Mouse (Mus musculus) heart, postnatal 36 days (tissue): ENCODE results near the gene Eml3. TPM values are rescaled to one million over a fixed set of nuclear protein-coding genes. Genes with fewer than 3 reads are reported as not detected.

Source experiments
- DNase-seq, 2 experiments: peaks; one replicate each; pipeline ENCODE4 v3.0.0; 2021 to 2022
- intact Hi-C: fragments of 180-260 bp; cut with DNase I; formaldehyde crosslinking; loops from one replicate; pipeline ENCODE4 v1.15.1; 2025
- total RNA-seq, 2 experiments: library from RNA; stranded (reverse); gene quantifications; 2 replicates each; pipeline ENCODE4 v1.2.3; 2021

Gene Eml3
- total RNA-seq, 2 experiments from 2014 or later: 9.5 to 11.0 TPM

- intact Hi-C loops: no loop called here
- DNase-seq: no peak
Observed at GRCm38 (mm10) chr19:8911810-8912209, 17.5 kb upstream of the Eml3 start.

- DNase-seq: no peak
- intact Hi-C loops: no loop called here
Observed at GRCm38 (mm10) chr19:8914212-8914611, 15.1 kb upstream of the Eml3 start.

- intact Hi-C loops: no loop called here
- no peak for DNase-seq
Observed at GRCm38 (mm10) chr19:8919000-8919399, 10.4 kb upstream of the Eml3 start.

GRCm38 (mm10) chr19:8919684-8920072, 9.7 kb upstream of the Eml3 start:
- intact Hi-C loops: loop anchor here (2.0 kb wide), 1 partner anchor 21 kb away; the partner anchor contains the start of gene Ganab
- no peak for DNase-seq

- DNase-seq: peak; percentile 97
- intact Hi-C loops: loop anchor here (2.0 kb wide), 1 partner anchor 21 kb away; the partner anchor contains the start of gene Ganab
Observed at GRCm38 (mm10) chr19:8920073-8920736, 9.1 kb upstream of the Eml3 start, which contains the start of gene B3gat3. TSS of gene B3gat3 (plus strand) at chr19:8920374.

- intact Hi-C loops: loop anchor here (2.0 kb wide), 1 partner anchor 22 kb away; the partner anchor contains the start of gene Ganab
- DNase-seq: no peak
Observed at GRCm38 (mm10) chr19:8920836-8921291, 8.5 kb upstream of the Eml3 start.

GRCm38 (mm10) chr19:8921741-8922140, 7.6 kb upstream of the Eml3 start:
- intact Hi-C loops: loop anchor here (2.0 kb wide), 1 partner anchor 23 kb away; the partner anchor contains the start of gene Ganab
- DNase-seq: no peak

GRCm38 (mm10) chr19:8926766-8927165, 2.6 kb upstream of the Eml3 start:
- no peak for DNase-seq
- intact Hi-C loops: no loop called here

- intact Hi-C loops: loop anchor here (2.0 kb wide), 1 partner anchor 15 kb away; no protein-coding TSS in a partner anchor
- DNase-seq: no peak
Observed at GRCm38 (mm10) chr19:8927891-8928525, 1.3 kb upstream of the Eml3 start.

GRCm38 (mm10) chr19:8928689-8929223, 596 bp upstream of the Eml3 start:
- intact Hi-C loops: loop anchor here (2.0 kb wide), 1 partner anchor 14 kb away; no protein-coding TSS in a partner anchor
- no peak for DNase-seq

- DNase-seq: no peak
- intact Hi-C loops: no loop called here
Observed at GRCm38 (mm10) chr19:8930117-8930516, 765 bp downstream of the Eml3 start.

- no peak for DNase-seq
- intact Hi-C loops: no loop called here
Observed at GRCm38 (mm10) chr19:8930771-8931170, 1.4 kb downstream of the Eml3 start.

GRCm38 (mm10) chr19:8936736-8937135, 7.4 kb downstream of the Eml3 start:
- intact Hi-C loops: no loop called here
- no peak for DNase-seq

GRCm38 (mm10) chr19:8940526-8941133, 11.3 kb downstream of the Eml3 start:
- no peak for DNase-seq
- intact Hi-C loops: loop anchor here (2.0 kb wide), 1 partner anchor 48 kb away; the partner anchor contains the start of gene Ints5

- intact Hi-C loops: loop anchor here (2.0 kb wide), 1 partner anchor 48 kb away; the partner anchor contains the start of gene Ints5
- DNase-seq: no peak
Observed at GRCm38 (mm10) chr19:8941136-8941514, 11.8 kb downstream of the Eml3 start.

- peak; percentile 93 to 95 for DNase-seq
- intact Hi-C loops: loop anchor here (2.0 kb wide), 3 partner anchors 13 to 49 kb away; partner anchors contain the start of genes Eml3, Ints5 and Rom1
Observed at GRCm38 (mm10) chr19:8941515-8942217, 12.3 kb downstream of the Eml3 start, which contains the start of gene Mta2. TSS of gene Mta2 (plus strand) at chr19:8941875.

GRCm38 (mm10) chr19:8942276-8942964, 13.1 kb downstream of the Eml3 start:
- peak in 1 of 2 experiments; percentile 62 for DNase-seq
- intact Hi-C loops: loop anchor here (2.0 kb wide), 2 partner anchors 14 to 22 kb away; partner anchors contain the start of genes Eml3 and Rom1

- intact Hi-C loops: loop anchor here (2.0 kb wide), 2 partner anchors 14 to 22 kb away; partner anchors contain the start of genes Eml3 and Rom1
- no peak for DNase-seq
Observed at GRCm38 (mm10) chr19:8943047-8943446, 13.7 kb downstream of the Eml3 start.

- intact Hi-C loops: no loop called here
Observed at GRCm38 (mm10) chr19:8944062-8944461, 14.7 kb downstream of the Eml3 start.

More at GRCm38 (mm10) chr19:8944062-8944461, 14.7 kb downstream of the Eml3 start:
- DNase-seq: no peak
